Mouse (Mus musculus): ENCODE results near the gene Pibf1. TPM values are rescaled to one million over a fixed set of nuclear protein-coding genes. Genes with fewer than 3 reads are reported as not detected.
A peak's percentile ranks its signal among the peaks of the same experiment; 100 is the strongest.

Gene Pibf1
- total RNA-seq, 2 experiments from 2014 or later, result 8.5 to 9.3 TPM

DNA sequence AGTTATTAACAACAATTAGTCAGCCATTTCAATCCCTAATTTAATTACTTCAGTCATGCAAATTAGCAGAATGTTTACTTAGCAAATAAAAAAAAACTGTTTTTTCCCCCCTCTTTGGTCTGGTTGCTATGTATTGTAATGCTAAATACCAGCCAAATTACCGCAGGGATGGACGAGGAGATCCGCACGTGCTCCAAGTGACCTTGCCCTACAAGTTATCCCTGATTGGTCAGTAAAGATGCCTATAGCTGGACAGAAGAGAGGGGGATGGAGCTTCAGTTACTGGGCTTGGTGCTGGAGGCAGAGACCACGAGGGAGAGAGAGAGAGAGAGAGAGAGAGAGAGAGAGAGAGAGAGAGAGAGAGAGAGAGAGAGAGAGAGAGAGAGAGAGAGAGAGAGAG is 167.5 kb downstream of the Pibf1 start:
- DNase-seq, result no peak

DNA sequence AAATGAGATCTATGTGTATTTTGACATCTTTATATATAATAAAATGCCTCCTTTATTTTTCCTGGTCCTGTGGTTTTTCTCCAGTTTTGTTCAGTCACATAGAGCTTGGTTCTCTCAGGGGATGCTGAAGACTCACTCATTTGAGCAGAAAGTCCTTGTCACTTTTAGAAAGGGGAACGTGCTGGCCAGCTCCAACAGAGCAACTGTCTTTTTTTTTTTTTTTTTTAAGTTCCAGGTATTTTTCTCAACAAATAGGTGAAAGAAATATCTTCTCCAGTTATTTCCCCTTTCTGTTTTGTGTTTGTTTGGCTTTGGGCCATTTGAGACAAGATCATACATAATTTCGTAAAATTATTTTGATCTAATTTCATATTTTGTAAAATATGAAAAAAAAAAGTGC is 174.8 kb downstream of the Pibf1 start:
- no peak for DNase-seq

DNA sequence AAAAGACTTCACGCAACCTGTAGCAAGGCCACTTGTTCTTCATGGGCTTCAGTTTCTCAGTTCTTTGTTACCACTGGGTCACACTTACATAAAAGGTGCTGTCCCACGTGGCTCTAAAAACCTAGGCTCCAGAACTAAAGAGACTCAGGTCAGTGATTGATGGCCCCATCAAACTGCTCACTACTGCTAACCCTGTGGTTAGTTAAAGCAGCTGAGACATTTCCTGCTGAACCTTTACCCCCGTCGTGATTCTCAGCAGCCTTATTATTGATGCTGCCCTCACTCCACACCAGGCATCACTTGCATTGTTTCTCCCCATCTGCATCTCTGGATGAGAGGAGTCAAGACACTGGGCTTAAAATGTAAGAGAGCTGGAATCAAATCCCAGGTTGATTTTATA is 176.6 kb downstream of the Pibf1 start:
- no peak for DNase-seq

DNA sequence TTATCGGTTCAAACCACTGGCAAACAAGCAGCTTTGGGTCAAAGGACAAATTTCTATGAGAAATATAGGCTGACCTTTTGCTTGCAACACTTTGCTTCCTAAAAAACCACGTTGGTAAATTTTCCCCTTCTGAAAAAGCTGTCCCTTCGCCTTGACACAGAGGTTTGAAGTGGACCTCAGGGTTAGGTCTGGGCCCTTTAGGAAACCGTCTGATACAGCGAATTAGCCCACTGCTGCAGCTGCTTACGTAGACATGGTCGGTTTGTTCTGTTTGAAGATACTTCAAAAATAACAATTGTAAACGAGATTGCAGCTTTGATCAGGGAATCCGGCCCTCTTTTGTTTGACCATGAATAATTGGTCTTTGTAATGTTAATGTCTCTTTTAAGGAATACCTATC is 179.1 kb downstream of the Pibf1 start:
- no peak for DNase-seq

DNA sequence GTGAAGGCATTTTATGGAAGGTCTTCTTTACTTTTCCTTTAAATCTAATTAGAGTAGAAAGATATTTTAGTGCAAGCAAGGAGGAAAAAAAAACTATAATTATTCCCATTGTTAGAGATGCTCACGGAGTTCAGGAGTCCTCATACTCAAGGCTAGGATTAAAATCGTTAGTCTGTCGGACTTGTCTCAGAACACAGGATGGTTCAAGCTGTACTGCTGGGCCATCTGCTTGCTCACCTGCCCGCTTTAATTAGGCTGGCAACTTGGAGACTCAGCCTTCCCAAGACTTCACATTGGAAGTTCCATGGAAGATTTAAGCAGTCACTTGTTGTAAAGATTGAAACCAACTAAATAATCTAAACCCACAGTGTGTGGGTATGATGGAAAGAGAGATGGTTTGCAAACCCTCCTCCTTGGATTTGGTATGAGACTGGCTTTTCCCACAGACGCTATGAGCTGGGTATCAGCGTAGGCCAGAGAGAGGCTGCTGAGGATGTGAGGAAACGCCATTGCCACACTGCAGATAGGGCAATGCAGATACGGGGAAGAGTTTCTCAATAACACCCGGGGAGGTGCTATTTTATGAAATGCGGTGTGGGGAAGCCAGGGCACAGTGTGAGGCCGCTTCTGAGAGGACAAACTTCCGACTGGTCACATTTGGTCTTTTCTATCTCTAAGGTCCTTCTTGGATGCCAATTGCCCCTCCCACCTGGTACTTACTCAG is 179.7 kb downstream of the Pibf1 start:
- DNase-seq, result no peak

DNA sequence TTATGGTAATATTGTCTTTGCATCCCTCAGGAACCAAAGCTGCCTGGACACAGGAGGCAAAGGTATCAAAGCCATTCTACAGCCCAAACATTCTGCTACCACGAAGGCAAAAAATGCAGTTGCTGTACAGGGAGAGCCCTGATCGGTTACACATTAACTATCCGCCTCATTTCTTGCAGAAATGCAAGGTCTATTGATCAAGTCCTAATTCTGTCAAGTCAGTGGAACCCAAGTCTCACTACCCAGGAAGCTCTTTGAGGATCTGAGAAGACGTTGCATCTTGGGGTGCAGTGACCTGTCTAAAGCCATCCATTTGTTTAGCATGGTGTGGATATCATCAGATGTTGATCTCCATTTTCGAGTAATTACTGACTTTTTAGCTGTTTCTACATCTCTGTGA is 181.2 kb downstream of the Pibf1 start:
- no peak for DNase-seq

DNA sequence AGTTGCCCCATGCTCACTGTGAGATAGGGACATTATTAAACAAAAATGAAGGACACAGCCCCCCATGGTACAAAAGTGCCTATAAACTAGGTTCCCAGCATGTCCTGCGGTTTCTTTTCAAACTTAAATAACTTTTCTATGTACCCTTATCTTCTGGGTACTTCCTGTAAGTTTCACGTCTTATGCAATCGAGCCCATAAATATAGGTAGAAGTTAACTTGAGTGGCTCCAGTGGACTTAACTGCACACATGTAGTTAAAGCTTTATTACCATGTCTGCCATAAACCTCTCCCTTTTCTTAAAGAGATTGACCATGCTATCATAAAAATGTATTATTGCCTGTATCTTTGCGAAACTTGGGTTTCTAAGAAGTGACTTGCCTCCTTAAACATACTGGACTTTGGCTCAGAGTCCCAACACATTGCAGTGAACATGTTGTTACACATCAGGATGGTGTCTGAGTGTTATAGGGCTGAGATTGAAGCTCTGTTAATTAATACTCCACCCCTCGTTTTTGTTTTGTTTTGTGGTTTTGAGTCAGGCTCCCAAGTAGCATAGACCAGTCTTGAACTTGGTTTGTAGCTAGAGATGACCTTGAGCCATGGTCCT is 181.7 kb downstream of the Pibf1 start:
- DNase-seq, result no peak

DNA sequence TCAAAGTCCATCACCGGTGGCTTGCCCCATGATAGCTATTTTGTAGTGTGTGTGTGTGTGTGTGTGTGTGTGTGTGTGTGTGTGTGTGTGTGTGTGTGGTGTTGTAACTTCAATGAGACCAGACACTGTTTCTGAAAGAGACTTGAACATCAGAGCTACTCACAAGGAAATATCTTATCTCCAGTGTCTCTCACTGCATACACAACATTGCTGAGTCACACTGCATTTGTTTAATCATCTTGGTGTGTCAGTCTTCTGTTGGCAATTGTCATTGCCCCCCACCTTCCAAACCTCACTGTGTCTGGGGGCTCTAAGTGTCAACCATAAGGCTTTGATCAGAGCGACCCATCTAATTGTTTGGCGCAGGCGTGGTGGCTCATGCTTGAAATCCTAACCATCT is 186.3 kb downstream of the Pibf1 start:
- DNase-seq, result no peak

DNA sequence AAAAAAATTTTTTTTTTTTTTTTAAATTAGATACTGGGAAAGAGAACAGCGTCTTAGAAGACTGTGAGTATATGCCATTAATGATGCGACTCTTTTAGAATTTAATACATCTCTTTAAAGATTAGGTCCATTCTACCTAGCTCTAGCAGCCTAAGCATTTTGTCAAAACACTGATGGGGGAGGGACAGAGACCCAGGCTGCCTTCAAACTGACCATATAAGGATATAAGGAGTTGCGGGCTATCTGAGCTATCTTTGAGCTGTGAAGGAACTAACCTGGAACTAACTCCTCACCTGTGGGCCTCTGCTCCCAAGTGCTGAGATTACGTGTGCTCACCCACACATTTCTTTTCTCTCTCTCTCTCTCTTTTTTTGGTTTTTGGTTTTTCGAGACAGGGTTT is 193.0 kb downstream of the Pibf1 start:
- DNase-seq, result no peak

DNA sequence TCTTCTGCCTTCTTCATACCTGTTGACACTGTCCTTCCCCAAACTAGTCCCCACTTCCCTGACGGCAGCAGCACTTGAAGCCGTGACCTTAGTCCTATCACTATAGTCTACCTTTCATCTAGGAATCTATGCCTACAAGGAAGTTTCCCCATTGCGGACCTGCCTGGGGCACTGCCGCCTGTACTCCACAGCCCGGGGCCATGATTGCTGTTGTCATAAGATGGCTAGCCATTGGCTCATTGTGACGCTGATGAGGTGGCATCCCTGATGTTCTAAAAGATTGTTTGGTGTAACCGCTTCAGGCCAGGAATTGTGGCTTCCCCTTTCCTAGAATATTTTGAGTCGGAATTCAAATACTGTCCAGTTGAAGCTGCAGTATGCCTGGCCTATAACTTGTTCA is 195.2 kb downstream of the Pibf1 start:
- no peak for DNase-seq

DNA sequence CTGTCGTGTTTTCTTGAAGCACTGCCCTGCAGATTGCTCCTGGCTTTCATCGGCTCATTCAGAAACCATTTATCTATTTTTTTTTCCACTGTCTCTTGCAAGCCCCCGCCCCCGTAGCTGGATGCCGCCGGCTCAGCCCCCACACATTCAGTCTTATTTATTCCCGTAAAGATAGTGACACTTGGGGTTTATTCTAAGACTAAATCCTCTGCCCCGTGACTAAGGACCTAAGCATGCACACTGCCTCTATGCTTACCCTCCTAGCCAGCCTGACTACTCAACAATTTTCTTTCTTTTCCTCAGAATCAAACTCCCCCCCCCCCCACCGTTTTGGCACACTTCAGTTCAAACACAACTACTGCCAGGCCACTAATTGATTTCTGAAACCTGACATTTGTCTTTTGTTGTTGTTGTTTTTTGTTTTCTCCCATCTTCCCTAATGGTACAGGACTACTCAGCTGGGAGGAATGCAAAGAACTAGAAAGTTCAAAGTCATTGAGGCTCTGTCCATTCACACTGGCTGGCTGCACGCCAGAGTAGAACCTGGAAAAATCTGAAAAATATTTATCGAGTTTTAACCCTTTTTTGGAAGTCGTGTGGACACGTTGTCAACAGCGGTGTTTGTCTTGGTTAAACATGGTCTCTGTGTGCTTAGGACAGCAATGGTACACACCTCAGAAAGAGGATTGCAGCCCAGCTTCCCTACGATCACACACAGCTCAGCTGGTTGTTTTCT is 196.6 kb downstream of the Pibf1 start:
- DNase-seq, result no peak

DNA sequence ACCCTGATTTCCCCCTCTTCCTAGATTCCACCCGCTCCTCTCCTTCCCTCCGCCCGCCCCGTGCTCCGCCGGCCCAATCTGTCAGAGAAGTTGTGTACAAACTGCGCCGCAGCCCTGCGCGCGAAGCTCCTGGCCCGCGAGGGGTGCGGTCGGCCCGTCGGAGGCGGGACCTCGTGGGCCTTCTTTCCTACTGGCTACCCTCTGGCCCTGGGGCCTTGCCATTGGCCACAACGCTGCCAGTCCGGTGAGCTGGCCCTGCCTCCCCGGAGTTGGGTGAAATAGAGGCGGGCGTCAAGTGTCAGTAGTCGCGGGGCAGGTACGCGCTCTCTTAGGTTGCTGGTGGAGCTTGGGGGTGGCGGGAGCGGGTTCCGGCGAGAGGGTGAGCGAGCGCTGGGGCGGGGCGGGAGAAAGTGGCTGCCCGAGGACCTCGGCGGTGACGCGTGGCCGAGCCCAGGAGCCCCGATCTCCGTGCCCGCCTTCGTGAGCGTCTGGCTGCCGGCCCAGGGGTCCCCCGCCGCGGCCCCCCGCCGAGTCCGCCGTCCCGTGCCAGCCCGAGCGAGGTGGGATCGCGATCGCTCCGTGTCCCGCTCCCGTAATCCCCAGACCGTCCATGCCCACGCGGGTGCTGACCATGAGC is 199.3 kb downstream of the Pibf1 start, which contains the start of gene Klf5:
Gene Klf5 (plus strand): TSS at position 307 of the 637 bp plus-strand sequence.
- DNase-seq, result peak; percentile 94

DNA sequence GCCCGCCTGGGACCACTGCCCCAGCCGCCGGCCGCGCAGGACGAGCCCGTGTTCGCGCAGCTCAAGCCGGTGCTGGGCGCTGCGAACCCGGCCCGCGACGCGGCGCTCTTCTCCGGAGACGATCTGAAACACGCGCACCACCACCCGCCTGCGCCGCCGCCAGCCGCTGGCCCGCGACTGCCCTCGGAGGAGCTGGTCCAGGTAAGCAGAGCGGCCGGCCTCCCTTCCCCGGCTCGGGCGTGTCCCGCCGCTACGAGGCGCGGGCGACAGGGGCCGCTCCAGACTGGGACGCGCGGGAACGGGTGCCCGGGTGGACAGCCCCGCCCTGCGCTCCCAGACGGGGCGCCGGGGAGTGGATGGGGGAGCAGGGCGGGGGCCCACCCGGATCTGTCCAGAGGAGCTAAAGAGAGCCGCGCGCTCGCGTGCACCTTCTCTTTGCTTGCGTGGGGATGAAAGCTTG is 199.8 kb downstream of the Pibf1 start:
- DNase-seq, result peak; percentile 65

DNA sequence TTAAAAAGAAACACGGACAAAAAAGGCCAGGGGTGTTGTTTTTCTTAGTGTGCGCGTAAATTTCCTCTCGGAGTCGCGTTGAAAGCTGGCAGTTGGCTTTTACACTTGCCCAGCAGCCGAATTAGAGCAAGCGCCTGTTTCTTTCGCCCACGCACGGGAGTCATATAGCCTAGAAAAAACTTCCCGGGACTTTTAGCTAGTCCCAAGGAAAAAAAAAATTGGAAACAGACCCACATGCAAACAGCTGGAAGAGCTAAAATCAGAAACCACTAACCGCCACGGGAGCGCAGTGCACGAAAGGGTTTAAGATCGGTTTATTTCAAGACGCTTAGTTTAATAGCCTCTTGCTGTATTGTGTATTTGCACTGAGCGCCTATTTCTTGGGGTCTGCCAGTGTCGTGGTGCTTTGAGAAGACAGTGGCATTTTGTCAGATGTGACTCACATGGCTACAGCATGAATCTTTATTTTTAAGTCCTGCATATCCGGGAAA is 200.5 kb downstream of the Pibf1 start:
- DNase-seq, result peak; percentile 24

DNA sequence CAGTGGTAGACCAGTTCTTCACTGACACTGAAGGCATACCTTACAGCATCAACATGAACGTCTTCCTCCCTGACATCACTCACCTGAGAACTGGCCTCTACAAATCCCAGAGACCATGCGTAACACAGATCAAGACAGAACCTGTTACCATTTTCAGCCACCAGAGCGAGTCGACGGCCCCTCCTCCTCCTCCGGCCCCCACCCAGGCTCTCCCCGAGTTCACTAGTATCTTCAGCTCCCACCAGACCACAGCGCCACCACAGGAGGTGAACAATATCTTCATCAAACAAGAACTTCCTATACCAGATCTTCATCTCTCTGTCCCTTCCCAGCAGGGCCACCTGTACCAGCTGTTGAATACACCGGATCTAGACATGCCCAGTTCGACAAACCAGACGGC is 202.2 kb downstream of the Pibf1 start:
- no peak for DNase-seq

Other genes with a start within 250 kb of the Pibf1 start
- gene Rpl36a-ps1, start 105.1 kb upstream of the Pibf1 start, total RNA-seq (2021), result 1 to 10 TPM; 2.0 to 8.7 TPM
- gene Mzt1, start 53.3 kb upstream of the Pibf1 start, total RNA-seq (2021), result 10 to 100 TPM; 43.5 to 48.8 TPM
- 10 to 100 TPM; 11.7 to 14.6 TPM for gene Bora, start 53.2 kb upstream of the Pibf1 start, total RNA-seq (2021)
- 10 to 100 TPM; 25.9 to 27.4 TPM for gene Dis3, start 346 bp downstream of the Pibf1 start, total RNA-seq (2021)
- gene Klf5, start 199.3 kb downstream of the Pibf1 start, total RNA-seq (2021), result 1 to 10 TPM; 1.5 to 1.7 TPM